Mouse (Mus musculus) megakaryocyte, embryonic 14.5 days (primary cell): Measurements from ENCODE around the gene Zscan25. TPM values are rescaled to one million over a fixed set of nuclear protein-coding genes. Genes with fewer than 3 reads are reported as not detected.
"Not testable (repeated sequence)": the region's sequence is repeated elsewhere in the genome, so short reads cannot be mapped to it uniquely, and the experiment has no call there.

Experiments
- H3K27me3 ChIP-seq: replicated peaks from 2 replicates; pipeline ENCODE3; 2012; ENCODE audit warnings: inconsistent platforms
- H3K36me3 ChIP-seq: replicated peaks from 2 replicates; pipeline ENCODE3; 2012; ENCODE audit warnings: low read length, inconsistent platforms, mixed read lengths
- H3K4me1 ChIP-seq: 2 replicates; pipeline ENCODE4 v1.6.1; 2012; ENCODE audit warnings: inconsistent platforms
- H3K4me3 ChIP-seq: replicated peaks from 2 replicates; pipeline ENCODE3; 2012; ENCODE audit warnings: moderate library complexity, mild to moderate bottlenecking, inconsistent platforms
- H3K9me3 ChIP-seq: 2 replicates; pipeline ENCODE4 v1.6.1; 2012; ENCODE audit warnings: inconsistent platforms
- FLI1 ChIP-seq: IDR thresholded peaks from 2 replicates; pipeline ENCODE4 v1.6.1; 2012; ENCODE audit warnings: low read length, inconsistent platforms, mixed read lengths
- GATA1 ChIP-seq: IDR thresholded peaks from 3 replicates; pipeline ENCODE4 v1.6.1; 2012; ENCODE audit warnings: mixed read lengths, low read length, inconsistent platforms, borderline replicate concordance
- polyA plus RNA-seq: library from polyadenylated mRNA; stranded (reverse); fragments of >175 nt; gene quantifications from 2 replicates; pipeline ENCODE4 v1.2.3, GENCODE M21; 2012; ENCODE audit warnings: low replicate concordance; ENCODE audit not compliant: insufficient read depth

Zscan25 gene
- polyA plus RNA-seq, 1 experiment = 16.1 TPM

GRCm38 (mm10) chr5:145292398-145292797 is 12.1 kb downstream of the Zscan25 start:
- Histone ChIP-seq H3K27me3 (no peaks in the 10 kb centered on the region), H3K4me3 (no peak overlapping the region), H3K9me3 (no peaks in the 10 kb centered on the region), H3K36me3 (peaks cover 59% of the 10 kb centered on the region), H3K4me1 (peaks cover 11% of the 10 kb centered on the region)
- no peak for TF ChIP-seq GATA1

- no peaks in the 10 kb centered on the region for H3K4me1 ChIP-seq
- no peaks in the 10 kb centered on the region for H3K36me3 ChIP-seq
- H3K9me3 ChIP-seq = no peaks in the 10 kb centered on the region
- no peak overlapping the region for H3K4me3 ChIP-seq
- no peaks in the 10 kb centered on the region for H3K27me3 ChIP-seq
- TF ChIP-seq GATA1 = no peak
- no peak for TF ChIP-seq FLI1
Measured at GRCm38 (mm10) chr5:145300469-145300868, 20.2 kb downstream of the Zscan25 start.

GRCm38 (mm10) chr5:145301796-145302195 is 21.5 kb downstream of the Zscan25 start:
- not testable (repeated sequence) for H3K4me1 ChIP-seq, H3K36me3 ChIP-seq, H3K4me3 ChIP-seq, H3K9me3 ChIP-seq, H3K27me3 ChIP-seq

GRCm38 (mm10) chr5:145302424-145302823 is 22.1 kb downstream of the Zscan25 start:
- H3K27me3 ChIP-seq = no peaks in the 10 kb centered on the region
- TF ChIP-seq GATA1 (no peak), FLI1 (no peak)
- H3K36me3 ChIP-seq = no peaks in the 10 kb centered on the region
- H3K4me3 ChIP-seq = no peak overlapping the region
- no peaks in the 10 kb centered on the region for H3K9me3 ChIP-seq
- no peaks in the 10 kb centered on the region for H3K4me1 ChIP-seq

GRCm38 (mm10) chr5:145306953-145307352 is 26.7 kb downstream of the Zscan25 start:
- not testable (repeated sequence) for H3K36me3 ChIP-seq, H3K9me3 ChIP-seq, H3K4me3 ChIP-seq, H3K27me3 ChIP-seq, H3K4me1 ChIP-seq

- not testable (repeated sequence) for H3K9me3 ChIP-seq, H3K4me1 ChIP-seq, H3K36me3 ChIP-seq
Measured at GRCm38 (mm10) chr5:145307811-145308210, 27.5 kb downstream of the Zscan25 start.

GRCm38 (mm10) chr5:145313845-145314244 is 33.5 kb downstream of the Zscan25 start:
- no peaks in the 10 kb centered on the region for H3K36me3 ChIP-seq
- TF ChIP-seq FLI1 (no peak), GATA1 (no peak)
- H3K4me3 ChIP-seq = no peak overlapping the region
- no peaks in the 10 kb centered on the region for H3K27me3 ChIP-seq
- H3K9me3 ChIP-seq = peaks cover 12% of the 10 kb centered on the region
- no peaks in the 10 kb centered on the region for H3K4me1 ChIP-seq

More at GRCm38 (mm10) chr5:145307811-145308210, 27.5 kb downstream of the Zscan25 start:
- not testable (repeated sequence) for H3K27me3 ChIP-seq, H3K4me3 ChIP-seq

GRCm38 (mm10) chr5:145317141-145317540 is 36.8 kb downstream of the Zscan25 start:
- Histone ChIP-seq H3K4me3 (no peak overlapping the region), H3K9me3 (peaks cover 13% of the 10 kb centered on the region), H3K4me1 (no peaks in the 10 kb centered on the region), H3K36me3 (no peaks in the 10 kb centered on the region), H3K27me3 (no peaks in the 10 kb centered on the region)
- TF ChIP-seq FLI1 = no peak
- TF ChIP-seq GATA1 = no peak

- H3K4me3 ChIP-seq, H3K9me3 ChIP-seq, H3K4me1 ChIP-seq, H3K36me3 ChIP-seq, H3K27me3 ChIP-seq: not testable (repeated sequence)
Measured at GRCm38 (mm10) chr5:145338756-145339155, 58.5 kb downstream of the Zscan25 start.

Other genes starting within 250 kb of the Zscan25 start
- 1.6 TPM in 1 of 2 replicates, not detected in the other for gene Gm4871, start 247.7 kb upstream of the Zscan25 start, polyA plus RNA-seq
- not detected in 2 replicates for gene 1700018F24Rik, start 237.5 kb upstream of the Zscan25 start, polyA plus RNA-seq
- gene Arpc1a, start 196.7 kb upstream of the Zscan25 start, polyA plus RNA-seq = 25.4 and 41.5 TPM in 2 replicates
- not detected in 2 replicates for gene Kpna7, start 196.5 kb upstream of the Zscan25 start, polyA plus RNA-seq
- 1,949 and 2,538 TPM in 2 replicates for gene Arpc1b, start 166.3 kb upstream of the Zscan25 start, polyA plus RNA-seq
- gene Pdap1, start 140.3 kb upstream of the Zscan25 start, polyA plus RNA-seq = 63.5 and 118 TPM in 2 replicates
- 7.0 and 13.8 TPM in 2 replicates for gene Bud31, start 140.1 kb upstream of the Zscan25 start, polyA plus RNA-seq
- 9.4 and 10.7 TPM in 2 replicates for gene Ptcd1, start 113.4 kb upstream of the Zscan25 start, polyA plus RNA-seq
- gene Cpsf4, start 113.3 kb upstream of the Zscan25 start, polyA plus RNA-seq = 43.6 and 53.5 TPM in 2 replicates
- 3.0 and 56.7 TPM in 2 replicates for gene Atp5j2, start 88.4 kb upstream of the Zscan25 start, polyA plus RNA-seq
- gene Zkscan14, start 78.6 kb upstream of the Zscan25 start, polyA plus RNA-seq = 5.3 TPM in 1 of 2 replicates, not detected in the other
- 0.84 and 1.00 TPM in 2 replicates for gene Zkscan5, start 75.9 kb upstream of the Zscan25 start, polyA plus RNA-seq
- gene Zfp655, start 48.8 kb upstream of the Zscan25 start, polyA plus RNA-seq = 10.5 and 20.8 TPM in 2 replicates
- not detected in 2 replicates for gene Cyp3a57, start 64.8 kb downstream of the Zscan25 start, polyA plus RNA-seq
- not detected in 2 replicates for gene Cyp3a16, start 189.2 kb downstream of the Zscan25 start, polyA plus RNA-seq